Mouse (Mus musculus) hindbrain, embryonic 16.5 days (tissue): ENCODE measurements around the gene Cdc37. TPM values are rescaled to one million over a fixed set of nuclear protein-coding genes. Genes with fewer than 3 reads are reported as not detected.

Source experiments
- ATAC-seq: fragments of 200-750 bp; cut with Nextera tagmentation; 2 replicates; pipeline ENCODE4 v1.8.0; 2017; ENCODE audit warnings: moderate TSS enrichment, moderate library complexity
- H3K27ac ChIP-seq: fragments of 300-500 bp; sonication (generic); 2 replicates; pipeline ENCODE4 v1.5.1; 2014; ENCODE audit warnings: low read depth, mild to moderate bottlenecking, control low read depth, low read length, moderate library complexity
- H3K27me3 ChIP-seq: fragments of 300-500 bp; sonication (generic); replicated peaks from 2 replicates; pipeline ENCODE4 v1.6.1; 2014; ENCODE audit warnings: low read length; ENCODE audit not compliant: control insufficient read depth, insufficient read depth
- H3K36me3 ChIP-seq: fragments of 300-500 bp; sonication (generic); 2 replicates; pipeline ENCODE4 v1.6.1; 2014; ENCODE audit warnings: mild to moderate bottlenecking, low read length, moderate library complexity, mixed read lengths; ENCODE audit not compliant: control insufficient read depth, insufficient read depth
- H3K4me1 ChIP-seq: fragments of 300-500 bp; sonication (generic); 2 replicates; pipeline ENCODE4 v1.6.1; 2014; ENCODE audit warnings: low read depth, low read length; ENCODE audit not compliant: control insufficient read depth, insufficient read depth
- H3K4me2 ChIP-seq: fragments of 300-500 bp; sonication (generic); 2 replicates; pipeline ENCODE4 v1.6.1; 2014; ENCODE audit warnings: mild to moderate bottlenecking, low read length, control low read depth, moderate library complexity
- H3K4me3 ChIP-seq: fragments of 300-500 bp; sonication (generic); 2 replicates; pipeline ENCODE4 v1.5.1; 2014; ENCODE audit warnings: mild to moderate bottlenecking, low read length, control low read depth, moderate library complexity
- H3K9ac ChIP-seq: fragments of 300-500 bp; sonication (generic); 2 replicates; pipeline ENCODE4 v1.6.1; 2014; ENCODE audit warnings: low read depth, mild to moderate bottlenecking, control low read depth, low read length, moderate library complexity
- H3K9me3 ChIP-seq: fragments of 300-500 bp; sonication (generic); 2 replicates; pipeline ENCODE4 v1.6.1; 2014; ENCODE audit warnings: mild to moderate bottlenecking, low read length, moderate library complexity; ENCODE audit not compliant: control insufficient read depth
- WGBS: fragments of 180-500 bp; shearing (Covaris S2); extraction: QIAGEN DNeasy Blood & Tissue Kit; methylation state at CpG from one replicate; pipeline ENCODE4 v1.1.7; 2014; 5-methylcytosine and 5-hydroxymethylcytosine counted together
- polyA plus RNA-seq: library from polyadenylated mRNA; unstranded; fragments of >200 nt; fragmentation: Nextera tagmentation; extraction: Ambion mirVana; gene quantifications from 2 replicates; pipeline ENCODE4 v1.2.1, GENCODE M21; 2015

Gene Cdc37
- polyA plus RNA-seq, 1 experiment from 2014 or later = 204 TPM

GRCm38 (mm10) chr9:21097793-21098192, 52.0 kb downstream of the Cdc37 start:
- H3K4me3 ChIP-seq = no peak overlapping the region
- no peaks in the 10 kb centered on the region for H3K9me3 ChIP-seq
- no peak overlapping the region for H3K4me2 ChIP-seq
- no peak overlapping the region for H3K9ac ChIP-seq
- no peaks in the 10 kb centered on the region for H3K36me3 ChIP-seq
- no peak overlapping the region for H3K27ac ChIP-seq
- H3K27me3 ChIP-seq = no peaks in the 10 kb centered on the region
- H3K4me1 ChIP-seq = no peaks in the 10 kb centered on the region
- 89% methylated on average over 8 of the region's 8 CpGs for WGBS
- no peak for ATAC-seq

GRCm38 (mm10) chr9:21095958-21096357, 53.8 kb downstream of the Cdc37 start:
- no peak overlapping the region for H3K9ac ChIP-seq
- 66% methylated on average over 4 of the region's 4 CpGs for WGBS
- peaks cover under 1% of the 10 kb centered on the region for H3K4me1 ChIP-seq
- no peak for ATAC-seq
- no peak overlapping the region for H3K27ac ChIP-seq
- H3K9me3 ChIP-seq = no peaks in the 10 kb centered on the region
- H3K4me3 ChIP-seq = no peak overlapping the region
- no peaks in the 10 kb centered on the region for H3K27me3 ChIP-seq
- H3K36me3 ChIP-seq = no peaks in the 10 kb centered on the region
- no peak overlapping the region for H3K4me2 ChIP-seq

GRCm38 (mm10) chr9:21093423-21093822, 56.4 kb downstream of the Cdc37 start:
- no peak for ATAC-seq
- Histone ChIP-seq H3K4me3 (no peak overlapping the region), H3K4me1 (peaks cover 12% of the 10 kb centered on the region), H3K4me2 (no peak overlapping the region), H3K36me3 (peaks cover 6% of the 10 kb centered on the region; the same call in 1 of the 2 replicates), H3K9me3 (no peaks in the 10 kb centered on the region), H3K27ac (no peak overlapping the region), H3K27me3 (no peaks in the 10 kb centered on the region), H3K9ac (no peak overlapping the region)
- 92% methylated on average over 9 of the region's 9 CpGs for WGBS

GRCm38 (mm10) chr9:21091707-21092320, 58.0 kb downstream of the Cdc37 start, which contains the start of the genes Gm38431 and Raver1:
Gene Gm38431, minus strand, starts transcription at chr9:21091997.
Gene Raver1, minus strand, starts transcription at chr9:21092008.
- ATAC-seq = peak; percentile 100
- peak within 1 kb of the TSS; percentile 83 for H3K27ac ChIP-seq
- H3K36me3 ChIP-seq = peaks cover 10% of the 10 kb centered on the region; the same call in 1 of the 2 replicates
- WGBS = under 1% methylated on average over 54 of the region's 54 CpGs
- H3K9ac ChIP-seq = peak within 1 kb of the TSS; percentile 71
- no peaks in the 10 kb centered on the region for H3K27me3 ChIP-seq
- H3K4me3 ChIP-seq = peak within 1 kb of the TSS; percentile 59
- no peaks in the 10 kb centered on the region for H3K9me3 ChIP-seq
- H3K4me2 ChIP-seq = peak within 1 kb of the TSS; percentile 77
- H3K4me1 ChIP-seq = peaks cover 12% of the 10 kb centered on the region

- H3K4me1 ChIP-seq = peaks cover 12% of the 10 kb centered on the region
- H3K27ac ChIP-seq = peak overlapping the region; percentile 83
- H3K9me3 ChIP-seq = no peaks in the 10 kb centered on the region
- H3K4me3 ChIP-seq = peak overlapping the region; percentile 59
- H3K4me2 ChIP-seq = peak overlapping the region; percentile 77
- WGBS = 3% methylated on average over 24 of the region's 24 CpGs
- no peaks in the 10 kb centered on the region for H3K27me3 ChIP-seq
- peak overlapping the region; percentile 71 for H3K9ac ChIP-seq
- ATAC-seq = peak; percentile 3; the same call in 1 of the 2 replicates
- H3K36me3 ChIP-seq = peaks cover 12% of the 10 kb centered on the region; the same call in 1 of the 2 replicates
These were observed 58.6 kb downstream of the Cdc37 start for GRCm38 (mm10) chr9:21090972-21091706.

GRCm38 (mm10) chr9:21090537-21090936, 59.2 kb downstream of the Cdc37 start:
- peak overlapping the region; percentile 77 for H3K4me2 ChIP-seq
- H3K27me3 ChIP-seq = no peaks in the 10 kb centered on the region
- no peak for ATAC-seq
- H3K9ac ChIP-seq = peak overlapping the region; percentile 71
- 95% methylated on average over 1 of the region's 1 CpGs for WGBS
- no peaks in the 10 kb centered on the region for H3K9me3 ChIP-seq
- peaks cover 16% of the 10 kb centered on the region for H3K36me3 ChIP-seq
- H3K27ac ChIP-seq = no peak overlapping the region
- peaks cover 12% of the 10 kb centered on the region for H3K4me1 ChIP-seq
- peak overlapping the region; percentile 59 for H3K4me3 ChIP-seq

GRCm38 (mm10) chr9:21083324-21083723, 66.5 kb downstream of the Cdc37 start:
- H3K9me3 ChIP-seq = no peaks in the 10 kb centered on the region
- no peak overlapping the region for H3K27ac ChIP-seq
- 90% methylated on average over 3 of the region's 3 CpGs for WGBS
- ATAC-seq = no peak
- no peaks in the 10 kb centered on the region for H3K27me3 ChIP-seq
- no peak overlapping the region for H3K9ac ChIP-seq
- H3K4me2 ChIP-seq = no peak overlapping the region
- H3K4me3 ChIP-seq = no peak overlapping the region
- peaks cover 59% of the 10 kb centered on the region for H3K36me3 ChIP-seq
- no peaks in the 10 kb centered on the region for H3K4me1 ChIP-seq

Other genes with a start within 250 kb of the Cdc37 start
- gene Dnmt1, start 190.1 kb downstream of the Cdc37 start, polyA plus RNA-seq = 49.5 and 64.2 TPM in 2 replicates
- 9.5 and 10.3 TPM in 2 replicates for gene S1pr2, start 173.2 kb downstream of the Cdc37 start, polyA plus RNA-seq
- gene Mrpl4, start 147.2 kb downstream of the Cdc37 start, polyA plus RNA-seq = 112 and 114 TPM in 2 replicates
- 3.4 and 5.3 TPM in 2 replicates for gene Icam1, start 134.0 kb downstream of the Cdc37 start, polyA plus RNA-seq
- 0.27 and 0.29 TPM in 2 replicates for gene Icam4, start 120.6 kb downstream of the Cdc37 start, polyA plus RNA-seq
- gene Icam5, start 117.9 kb downstream of the Cdc37 start, polyA plus RNA-seq = 2.8 and 3.2 TPM in 2 replicates
- gene Zglp1, start 82.9 kb downstream of the Cdc37 start, polyA plus RNA-seq = 1.5 and 2.1 TPM in 2 replicates
- 1.3 and 2.2 TPM in 2 replicates for gene Gm49373, start 76.9 kb downstream of the Cdc37 start, polyA plus RNA-seq
- gene Fdx1l, start 76.4 kb downstream of the Cdc37 start, polyA plus RNA-seq = 75.2 and 80.8 TPM in 2 replicates
- gene Gm38431, start 58.0 kb downstream of the Cdc37 start, polyA plus RNA-seq = 1.3 TPM in 2 replicates
- 25.9 and 35.9 TPM in 2 replicates for gene Raver1, start 58.0 kb downstream of the Cdc37 start, polyA plus RNA-seq
- 9.5 and 10.5 TPM in 2 replicates for gene Tyk2, start 18.7 kb downstream of the Cdc37 start, polyA plus RNA-seq
- 47.7 and 50.5 TPM in 2 replicates for gene Pde4a, start 15.7 kb upstream of the Cdc37 start, polyA plus RNA-seq
- gene Keap1, start 89.4 kb upstream of the Cdc37 start, polyA plus RNA-seq = 71.5 and 72.0 TPM in 2 replicates
- 5.5 and 5.7 TPM in 2 replicates for gene S1pr5, start 98.5 kb upstream of the Cdc37 start, polyA plus RNA-seq
- 52.6 and 52.8 TPM in 2 replicates for gene Atg4d, start 115.3 kb upstream of the Cdc37 start, polyA plus RNA-seq
- 14.5 and 16.8 TPM in 2 replicates for gene Kri1, start 138.0 kb upstream of the Cdc37 start, polyA plus RNA-seq
- gene Cdkn2d, start 141.4 kb upstream of the Cdc37 start, polyA plus RNA-seq = 121 and 138 TPM in 2 replicates
- gene Ap1m2, start 162.4 kb upstream of the Cdc37 start, polyA plus RNA-seq = 2.8 and 2.9 TPM in 2 replicates
- gene Slc44a2, start 170.7 kb upstream of the Cdc37 start, polyA plus RNA-seq = 63.9 and 78.0 TPM in 2 replicates
- 186 and 210 TPM in 2 replicates for gene Ilf3, start 217.9 kb upstream of the Cdc37 start, polyA plus RNA-seq